Mouse (Mus musculus): ENCODE measurements around the gene Btg1.

- TF ChIP-seq CTCF (IDR thresholded peaks at IDR 0.05; ENCODE audit: borderline replicate concordance, extremely low read depth, insufficient read depth, insufficient read length) (no peak), POLR2A (IDR thresholded peaks at IDR 0.05; ENCODE audit: borderline replicate concordance, extremely low read depth, insufficient read depth, insufficient read length, poor library complexity, severe bottlenecking) (no peak)
Observed at GRCm38 (mm10) chr10:96581232-96581631, 35.6 kb upstream of the Btg1 start.

Data from brain, embryonic 14.5 days (tissue).